Mouse (Mus musculus) thymus, postnatal 4 days (tissue): Measurements from ENCODE around the gene Hif3a.

Source experiments
- DNase-seq: peaks from one replicate; pipeline ENCODE4 v3.0.0; 2021

Hif3a gene

GRCm38 (mm10) chr7:17024141-17024540, 38.1 kb downstream of the Hif3a start:
- DNase-seq, result no peak

GRCm38 (mm10) chr7:17023701-17024100, 38.5 kb downstream of the Hif3a start:
- DNase-seq, result no peak

GRCm38 (mm10) chr7:17022176-17022575, 40.1 kb downstream of the Hif3a start:
- DNase-seq, result no peak

GRCm38 (mm10) chr7:17019426-17020166, 42.6 kb downstream of the Hif3a start:
- no peak for DNase-seq

- no peak for DNase-seq
Observed at GRCm38 (mm10) chr7:17017921-17018320, 44.3 kb downstream of the Hif3a start.

- DNase-seq, result peak; percentile 49
Observed at GRCm38 (mm10) chr7:17017036-17017435, 45.2 kb downstream of the Hif3a start.

GRCm38 (mm10) chr7:17015381-17015780, 46.8 kb downstream of the Hif3a start:
- DNase-seq, result no peak

GRCm38 (mm10) chr7:17011909-17012590, 50.2 kb downstream of the Hif3a start:
- DNase-seq, result no peak

- DNase-seq, result no peak
Observed at GRCm38 (mm10) chr7:17010010-17010347, 52.2 kb downstream of the Hif3a start.

- peak; percentile 81 for DNase-seq
Observed at GRCm38 (mm10) chr7:17009326-17010009, 52.8 kb downstream of the Hif3a start.

GRCm38 (mm10) chr7:17007300-17007699, 54.9 kb downstream of the Hif3a start:
- DNase-seq, result peak; percentile 77

GRCm38 (mm10) chr7:17004716-17005115, 57.5 kb downstream of the Hif3a start:
- DNase-seq, result no peak

- DNase-seq, result no peak
Observed at GRCm38 (mm10) chr7:17003230-17003960, 58.8 kb downstream of the Hif3a start.

GRCm38 (mm10) chr7:17002375-17003195, 59.6 kb downstream of the Hif3a start:
- DNase-seq, result peak; percentile 93

- DNase-seq, result peak; percentile 96
Observed at GRCm38 (mm10) chr7:16999650-17000049, 62.6 kb downstream of the Hif3a start.

GRCm38 (mm10) chr7:16999233-16999632, 63.0 kb downstream of the Hif3a start:
- DNase-seq, result no peak

- DNase-seq, result peak; percentile 18
Observed at GRCm38 (mm10) chr7:16995345-16995744, 66.9 kb downstream of the Hif3a start.

GRCm38 (mm10) chr7:16994400-16994799, 67.8 kb downstream of the Hif3a start:
- DNase-seq, result no peak

- DNase-seq, result peak; percentile 39
Observed at GRCm38 (mm10) chr7:16993651-16994399, 68.4 kb downstream of the Hif3a start.

GRCm38 (mm10) chr7:16992451-16992807, 69.8 kb downstream of the Hif3a start, which contains the start of gene Ccdc8:
TSS of gene Ccdc8 (plus strand) at chr7:16992708.
- no peak for DNase-seq

GRCm38 (mm10) chr7:16991681-16992450, 70.4 kb downstream of the Hif3a start:
- DNase-seq, result peak; percentile 21
